Mouse (Mus musculus) ES-E14 (cell line): ENCODE data around the gene Atxn10.

ENCODE experiments used
- CHD2 ChIP-seq: IDR thresholded peaks from 2 replicates; pipeline ENCODE4 v1.6.1; 2014; ENCODE audit warnings: mild to moderate bottlenecking, low read depth, low read length, inconsistent platforms
- HCFC1 ChIP-seq: IDR thresholded peaks from 2 replicates; pipeline ENCODE4 v1.6.1; 2012; ENCODE audit warnings: low read length, inconsistent platforms, borderline replicate concordance; ENCODE audit not compliant: insufficient read depth
- MAFK ChIP-seq: IDR thresholded peaks from 2 replicates; pipeline ENCODE4 v1.6.1; 2014; ENCODE audit warnings: mild to moderate bottlenecking, low read depth, low read length, inconsistent platforms; ENCODE audit not compliant: insufficient read depth
- ZC3H11A ChIP-seq: IDR thresholded peaks from 2 replicates; pipeline ENCODE4 v1.6.1; 2012; ENCODE audit warnings: low read depth, mild to moderate bottlenecking, inconsistent platforms, low read length, borderline replicate concordance
- ZNF384 ChIP-seq: IDR thresholded peaks from 2 replicates; pipeline ENCODE4 v1.6.1; 2012; ENCODE audit warnings: low read depth, low read length, inconsistent platforms

DNA sequence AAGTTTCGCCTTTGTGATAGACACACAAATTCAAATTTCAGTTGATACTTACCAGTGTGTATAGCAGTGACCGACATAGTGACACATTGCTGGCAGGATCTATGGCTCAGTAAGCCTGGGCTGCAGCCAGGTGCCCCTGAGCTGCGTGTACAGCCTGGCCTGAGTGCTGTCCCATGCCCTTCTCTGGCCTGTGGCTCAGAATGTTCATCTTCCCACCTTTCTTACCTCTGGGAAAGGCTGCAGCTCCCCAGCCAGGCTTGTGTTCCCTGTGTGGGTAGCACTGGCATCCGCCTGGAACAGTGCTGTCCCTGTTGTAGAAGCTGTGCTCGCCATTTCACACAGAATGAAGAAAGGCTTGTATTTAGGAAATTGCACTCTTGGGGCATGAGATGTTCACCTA lies 72.7 kb downstream of the Atxn10 start:
- TF ChIP-seq CHD2 (no peak), HCFC1 (no peak), ZC3H11A (no peak), ZNF384 (no peak), MAFK (no peak)
